Mouse (Mus musculus) Patski (cell line): ENCODE measurements around the gene Trib2. TPM values are rescaled to one million over a fixed set of nuclear protein-coding genes. Genes with fewer than 3 reads are reported as not detected.

Source experiments
- ATAC-seq: fragments of 100-300 bp; one replicate; pipeline ENCODE4 v1.8.0; 2021
- CTCF ChIA-PET: fragments of 350-600 bp; sonication (Branson Sonifier 250); formaldehyde crosslinking; loops from one replicate; lab custom pipeline; 2022; ENCODE audit warnings: inconsistent platforms; lab: Charles Lee
- POLR2A ChIA-PET: fragments of 350-600 bp; sonication (Branson Sonifier 250); formaldehyde crosslinking; loops from one replicate; lab custom pipeline; 2022; ENCODE audit warnings: antibody characterized with exemption, inconsistent platforms; lab: Charles Lee
- DNase-seq: peaks from one replicate; pipeline ENCODE4 v3.0.0-alpha.2; 2011; ENCODE audit warnings: low read depth, low spot score
- H3K27me3 ChIP-seq: fragments of 371-371 bp; one replicate; pipeline ENCODE4 v1.5.1; 2021
- CTCF ChIP-seq: fragments of 100-300 bp; IDR thresholded peaks from one replicate; pipeline ENCODE4 v1.5.1; 2021
- in situ Hi-C: fragments of 300-500 bp; cut with MboI; formaldehyde crosslinking; loops from 3 replicates; pipeline ENCODE4 v1.11.1; 2018; ENCODE audit warnings: low pct_unique_long_range_greater_than_20kb, mixed read lengths
- polyA plus RNA-seq: library from polyadenylated mRNA; unstranded; gene quantifications from one replicate; pipeline ENCODE4 v1.2.3, GENCODE M21; 2021

Gene Trib2
- polyA plus RNA-seq, 1 experiment from 2014 or later = 10.2 TPM

DNA sequence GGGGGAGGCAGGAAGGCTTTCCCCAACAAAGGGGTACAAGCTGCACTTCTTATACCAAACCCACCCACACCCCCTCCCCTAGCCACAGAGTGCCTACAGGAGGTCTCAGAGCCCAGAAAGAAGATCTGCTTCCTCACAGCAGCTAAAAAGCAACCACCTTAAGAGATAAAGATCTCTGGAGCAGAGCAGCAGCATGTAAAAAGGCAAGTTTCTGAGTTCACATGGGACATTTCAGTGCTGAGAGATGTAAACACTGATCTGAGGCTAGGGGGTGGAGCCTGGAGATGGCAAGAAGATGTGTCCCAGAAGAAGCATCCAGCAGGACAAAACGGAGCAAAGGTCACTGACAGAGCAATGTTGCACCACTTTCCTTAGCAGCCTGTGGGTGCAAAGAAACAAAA, 11.8 kb downstream of the Trib2 start:
- in situ Hi-C loops = no loop called here
- DNase-seq (no peak), ATAC-seq (no peak)
- no peaks in the 10 kb centered on the region for H3K27me3 ChIP-seq
- no peak for TF ChIP-seq CTCF
- CTCF ChIA-PET = interaction anchor here (2.7 kb wide), 1 partner anchor 10 kb away, joined by 9 read pairs; no protein-coding TSS in a partner anchor
- POLR2A ChIA-PET = no interaction called here

DNA sequence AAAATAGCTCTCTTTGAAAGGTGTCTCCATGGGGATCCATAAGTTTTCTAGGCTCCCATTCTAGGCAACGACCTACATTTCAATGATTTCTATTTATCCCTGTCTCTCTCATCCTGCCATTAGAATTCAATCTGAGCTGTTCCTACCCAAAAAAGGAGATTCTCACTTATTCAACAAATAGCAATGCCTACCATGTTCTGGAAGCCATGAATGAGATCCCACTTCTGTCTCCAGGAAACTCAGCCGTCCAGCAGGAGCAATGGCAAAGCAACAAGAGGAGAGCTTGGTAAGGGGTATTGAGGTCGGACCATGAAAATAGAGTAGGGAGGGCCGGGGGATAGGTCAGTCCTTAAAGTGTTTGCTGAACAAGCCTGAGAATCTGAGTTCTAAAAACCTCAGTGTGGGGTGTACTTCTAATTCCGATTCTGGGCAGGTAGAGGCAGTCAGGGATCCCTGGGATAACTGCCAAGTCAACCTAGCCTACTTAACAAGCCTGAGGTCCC, 12.7 kb downstream of the Trib2 start:
- no peak for ATAC-seq
- in situ Hi-C loops = no loop called here
- H3K27me3 ChIP-seq = no peaks in the 10 kb centered on the region
- POLR2A ChIA-PET = interaction anchor here (0.6 kb wide), 1 partner anchor 106 kb away, joined by 3 read pairs; no protein-coding TSS in a partner anchor
- CTCF ChIA-PET = interaction anchor here (1.0 kb wide), 1 partner anchor 9 kb away, joined by 3 read pairs; no protein-coding TSS in a partner anchor
- TF ChIP-seq CTCF = no peak
- no peak for DNase-seq

DNA sequence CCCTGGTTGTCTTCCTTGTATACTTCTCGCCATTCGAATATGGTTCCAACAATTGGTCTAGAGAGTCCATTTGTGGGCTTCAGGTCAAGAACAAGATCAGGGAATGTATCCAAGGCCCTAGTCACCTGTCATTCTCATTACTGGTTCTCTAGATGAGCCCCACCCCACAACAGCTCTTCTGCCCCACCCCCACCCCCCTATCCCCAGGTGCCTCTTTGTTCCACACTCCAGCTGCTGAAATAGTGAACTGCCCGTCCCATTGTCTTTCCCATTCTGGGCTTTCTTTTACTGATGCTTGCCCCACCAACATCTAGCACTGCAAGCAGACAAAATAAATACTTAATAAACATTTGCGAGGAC, 15.2 kb downstream of the Trib2 start:
- DNase-seq (no peak), ATAC-seq (no peak)
- no peak for TF ChIP-seq CTCF
- H3K27me3 ChIP-seq = no peaks in the 10 kb centered on the region
- ChIA-PET CTCF (no interaction called here), POLR2A (interaction anchor here (1.2 kb wide), 1 partner anchor 181 kb away, joined by 3 read pairs; no protein-coding TSS in a partner anchor)
- in situ Hi-C loops = no loop called here

DNA sequence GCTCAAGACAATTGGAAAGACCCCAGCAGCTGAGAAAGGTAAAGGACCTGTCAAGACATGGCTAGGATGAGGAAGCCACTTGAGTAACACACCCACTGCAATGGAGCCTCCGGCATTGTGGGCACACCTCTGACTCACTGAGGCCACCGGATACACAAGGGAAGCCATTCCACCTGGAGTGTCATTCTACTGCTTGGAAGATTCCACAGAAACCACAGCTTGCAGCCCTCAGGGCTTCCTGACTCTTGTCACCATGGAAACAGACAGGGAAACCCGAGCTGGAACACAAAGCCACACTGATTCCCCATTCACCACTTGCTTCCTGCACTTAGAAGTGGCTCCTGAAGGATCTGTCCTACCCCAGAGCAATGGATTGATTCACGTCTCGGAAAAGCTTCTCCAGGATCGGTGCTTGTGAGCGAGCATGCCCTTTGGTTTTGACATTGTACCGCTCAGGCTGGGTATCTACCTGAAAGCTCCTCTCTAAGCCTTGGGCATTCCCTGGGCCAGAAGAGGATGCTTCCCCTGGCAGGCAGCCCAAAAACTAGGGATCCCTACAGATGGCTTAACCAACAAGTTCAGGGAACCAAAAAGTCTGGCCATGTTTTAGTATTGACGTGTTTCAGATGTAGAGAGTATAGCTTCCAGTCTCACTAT, 15.7 kb downstream of the Trib2 start:
- in situ Hi-C loops = no loop called here
- ChIA-PET CTCF (no interaction called here), POLR2A (interaction anchor here (1.2 kb wide), 1 partner anchor 181 kb away, joined by 3 read pairs; no protein-coding TSS in a partner anchor)
- H3K27me3 ChIP-seq = no peaks in the 10 kb centered on the region
- DNase-seq = peak; percentile 83
- ATAC-seq = peak; percentile 95
- TF ChIP-seq CTCF = no peak

- CTCF ChIA-PET = interaction anchor here (0.9 kb wide), 1 partner anchor 13 kb away, joined by 4 read pairs; no protein-coding TSS in a partner anchor
- POLR2A ChIA-PET = interaction anchor here (1.2 kb wide), 1 partner anchor 180 kb away, joined by 3 read pairs; no protein-coding TSS in a partner anchor
- in situ Hi-C loops = no loop called here
- ATAC-seq (no peak), DNase-seq (no peak)
- no peak for TF ChIP-seq CTCF
- H3K27me3 ChIP-seq = no peaks in the 10 kb centered on the region
Measured at GRCm38 (mm10) chr12:15800196-15800913, 16.4 kb downstream of the Trib2 start.

DNA sequence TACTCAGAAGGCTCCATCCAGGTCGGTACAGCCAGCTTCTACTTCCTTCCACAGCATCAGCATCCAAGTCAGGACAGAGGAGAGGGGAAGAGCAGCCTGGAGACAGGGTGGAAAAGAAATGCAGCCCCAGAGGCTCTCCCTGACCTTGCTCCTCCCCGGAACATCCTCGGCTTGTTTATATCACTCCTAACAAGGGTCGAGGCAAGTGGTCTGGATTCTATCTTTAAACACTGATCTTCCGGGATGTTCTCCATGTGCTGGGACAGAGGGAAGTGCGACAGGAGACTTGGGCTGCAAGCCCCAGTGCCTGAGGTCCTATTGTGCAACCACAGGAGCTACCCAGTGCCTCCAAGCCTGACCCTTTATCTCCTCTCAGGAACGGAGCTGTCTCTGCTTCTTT, 18.7 kb downstream of the Trib2 start:
- no peak for TF ChIP-seq CTCF
- no peaks in the 10 kb centered on the region for H3K27me3 ChIP-seq
- ATAC-seq = no peak
- POLR2A ChIA-PET = no interaction called here
- CTCF ChIA-PET = interaction anchor here (0.9 to 1.2 kb wide), 2 partner anchors 11 to 100 kb away, joined by 3 to 4 read pairs; no protein-coding TSS in a partner anchor
- no peak for DNase-seq
- in situ Hi-C loops = no loop called here

DNA sequence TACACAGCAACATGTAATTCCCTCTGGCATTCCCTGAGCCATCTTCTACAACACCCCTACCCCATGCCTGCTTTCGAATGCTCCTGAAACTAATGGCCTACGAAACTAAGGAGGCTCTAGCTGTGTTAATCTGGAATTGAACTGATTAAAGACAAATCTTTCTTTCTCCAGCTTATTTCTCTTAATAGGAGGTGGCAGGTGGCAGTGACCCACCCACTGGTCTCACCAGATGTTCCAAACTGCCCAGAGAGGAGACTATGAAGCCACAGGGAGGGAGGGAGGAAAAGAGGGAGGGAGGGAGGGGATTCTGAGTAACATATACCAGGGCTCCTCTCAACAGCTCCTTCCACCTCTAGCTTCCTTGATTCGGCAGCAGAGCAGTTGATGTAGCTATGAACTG, 20.8 kb downstream of the Trib2 start:
- no peak for ATAC-seq
- in situ Hi-C loops = no loop called here
- H3K27me3 ChIP-seq = no peaks in the 10 kb centered on the region
- DNase-seq = no peak
- no peak for TF ChIP-seq CTCF
- ChIA-PET POLR2A (no interaction called here), CTCF (no interaction called here)

- DNase-seq = no peak
- in situ Hi-C loops = no loop called here
- CTCF ChIA-PET = no interaction called here
- no peaks in the 10 kb centered on the region for H3K27me3 ChIP-seq
- POLR2A ChIA-PET = interaction anchor here (0.6 kb wide), 1 partner anchor 204 kb away, joined by 3 read pairs; no protein-coding TSS in a partner anchor
- no peak for TF ChIP-seq CTCF
- ATAC-seq = no peak
Measured at GRCm38 (mm10) chr12:15793336-15793735, 23.4 kb downstream of the Trib2 start.

GRCm38 (mm10) chr12:15790181-15790580, 26.5 kb downstream of the Trib2 start:
- H3K27me3 ChIP-seq = no peaks in the 10 kb centered on the region
- ChIA-PET CTCF (interaction anchor here (0.8 to 1.1 kb wide), 2 partner anchors 16 to 25 kb away, joined by 3 read pairs; no protein-coding TSS in a partner anchor), POLR2A (no interaction called here)
- no peak for TF ChIP-seq CTCF
- no peak for DNase-seq
- in situ Hi-C loops = no loop called here
- ATAC-seq = no peak

- no peak for ATAC-seq
Measured at GRCm38 (mm10) chr12:15777047-15777446, 39.7 kb downstream of the Trib2 start.

More at GRCm38 (mm10) chr12:15777047-15777446, 39.7 kb downstream of the Trib2 start:
- POLR2A ChIA-PET = no interaction called here
- DNase-seq = no peak
- H3K27me3 ChIP-seq = no peaks in the 10 kb centered on the region
- no peak for TF ChIP-seq CTCF
- in situ Hi-C loops = no loop called here
- CTCF ChIA-PET = no interaction called here
